Mouse (Mus musculus): ENCODE measurements around the gene Olfr481.

The Olfr481 gene

DNA sequence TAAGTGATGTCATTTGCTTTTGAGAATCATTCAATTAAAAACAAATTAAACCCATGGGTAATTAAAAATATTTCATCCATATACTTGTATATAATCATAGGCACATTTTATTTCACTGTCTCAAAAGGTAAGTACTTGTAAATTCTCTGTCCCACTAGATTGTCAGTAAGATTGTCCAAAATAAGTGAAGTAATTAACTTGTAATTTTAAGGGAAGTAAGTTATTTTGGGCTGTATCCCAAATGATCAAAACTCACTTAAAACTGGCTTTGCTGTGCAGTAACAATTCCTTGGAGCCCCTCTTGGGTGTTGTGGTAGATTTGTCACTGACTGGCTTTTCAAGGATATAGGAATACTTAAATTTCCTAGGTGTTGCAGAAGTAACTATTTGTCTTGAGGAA lies at the start of gene Olfr481:
Gene Olfr481 (plus strand): TSS at position 301 of the 400 bp plus-strand sequence.
- no peak for DNase-seq (ENCODE audit: low spot score in 2 of 2)

DNA sequence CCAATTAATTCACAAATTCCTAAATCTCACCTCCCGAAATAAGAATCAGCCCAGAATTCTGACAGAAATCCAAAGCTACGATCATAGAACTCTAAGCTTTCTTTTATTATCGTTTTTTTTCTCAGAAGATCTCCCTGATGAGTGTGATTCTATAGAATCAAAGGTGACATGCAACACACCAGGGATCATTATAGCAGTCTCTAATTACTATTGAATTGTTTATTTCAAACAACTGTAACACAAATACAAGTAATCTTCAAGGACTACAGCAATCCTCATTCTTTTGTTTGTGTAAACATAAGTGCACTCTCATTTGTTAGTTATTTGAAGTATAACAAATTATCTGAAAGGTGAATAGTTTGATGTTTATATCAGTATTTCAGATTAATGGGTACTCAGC lies 45.8 kb upstream of the Olfr481 start, which contains the start of gene Olfr478:
Gene Olfr478 (minus strand): TSS at position 101 of the 400 bp plus-strand sequence.
- no peak for DNase-seq (ENCODE audit: low spot score in 2 of 2)

DNA sequence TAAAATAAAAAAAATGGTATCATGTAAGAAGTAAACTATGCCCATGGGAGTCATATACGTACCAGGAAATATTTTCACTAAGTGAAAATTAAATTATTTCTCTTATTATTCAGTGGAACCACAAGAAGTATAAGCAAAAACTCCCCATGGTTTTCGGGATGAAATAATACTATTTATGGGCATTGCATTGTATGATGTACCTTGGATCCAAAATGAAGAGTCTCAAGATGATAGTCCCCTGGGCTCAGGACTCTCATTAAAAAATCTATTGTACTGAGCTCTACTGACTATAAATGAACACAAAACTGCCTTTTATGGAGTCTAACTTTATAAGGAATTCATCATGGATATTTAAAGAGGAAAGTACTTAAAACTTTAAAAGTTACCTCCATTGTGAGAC lies 29.3 kb upstream of the Olfr481 start, which contains the start of gene Olfr479:
Gene Olfr479 (plus strand): TSS at position 301 of the 400 bp plus-strand sequence.
- no peak for DNase-seq (ENCODE audit: low spot score in 2 of 2)

DNA sequence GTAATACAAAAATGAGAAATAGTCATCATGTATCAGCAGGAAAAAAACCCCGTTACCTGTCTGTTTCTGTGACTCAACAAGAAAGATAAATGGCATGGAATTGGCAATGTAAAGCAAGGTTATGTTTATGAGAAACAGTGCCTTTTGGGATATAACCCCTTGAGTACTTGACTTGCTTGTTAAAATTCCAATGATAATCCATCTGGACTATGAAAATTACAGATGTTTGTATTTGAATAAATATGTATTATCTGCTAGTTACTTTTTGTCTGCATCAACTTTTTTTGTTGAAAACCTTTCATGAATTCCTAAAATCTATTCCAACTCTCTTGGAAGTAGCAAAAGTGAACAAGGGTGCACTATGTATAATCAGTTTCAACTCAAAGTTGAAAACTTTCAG lies 12.4 kb upstream of the Olfr481 start, which contains the start of gene Olfr480:
Gene Olfr480 (minus strand): TSS at position 101 of the 400 bp plus-strand sequence.
- DNase-seq (ENCODE audit: low spot score in 2 of 2): no peak

DNA sequence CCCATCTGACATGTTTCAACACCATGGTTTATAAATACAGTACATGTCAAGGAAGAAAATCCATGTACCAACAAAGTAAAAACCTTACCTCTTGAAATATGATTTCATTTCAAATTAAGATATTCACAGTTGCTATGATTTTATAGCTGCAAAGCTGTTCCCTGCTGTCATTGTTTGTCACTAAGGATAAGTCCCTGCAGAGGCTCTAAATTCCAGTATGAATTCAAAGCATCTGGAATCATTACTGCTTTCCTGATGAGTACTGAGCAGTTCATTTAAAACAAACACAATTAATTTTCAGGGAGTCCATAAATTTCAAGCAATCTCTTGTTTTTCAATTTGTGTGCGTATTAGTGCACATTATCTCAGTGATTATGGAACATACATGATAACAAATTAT lies 17.8 kb downstream of the Olfr481 start, which contains the start of gene Olfr482:
Gene Olfr482 (minus strand): TSS at position 101 of the 400 bp plus-strand sequence.
- DNase-seq (ENCODE audit: low spot score in 2 of 2): no peak

DNA sequence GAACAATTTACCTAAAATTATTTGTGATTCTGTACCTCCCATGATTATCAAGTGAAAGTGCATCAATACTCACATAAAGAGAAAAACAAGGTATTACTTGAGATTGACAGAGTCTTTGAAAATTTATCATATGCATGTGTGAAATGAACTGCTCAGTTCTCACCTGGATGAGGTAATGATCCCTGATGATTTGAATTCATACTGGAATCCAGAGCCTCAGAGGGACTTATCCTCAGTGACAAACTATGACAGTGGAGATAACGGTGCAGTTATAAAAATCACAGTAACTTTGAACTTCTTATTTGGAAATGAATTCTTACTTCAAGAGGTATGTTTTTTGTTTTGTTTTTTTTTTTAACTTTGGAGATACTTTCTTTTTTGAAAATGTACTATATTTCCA lies 20.9 kb downstream of the Olfr481 start, which contains the start of gene Olfr483:
Gene Olfr483 (plus strand): TSS at position 301 of the 400 bp plus-strand sequence.
- DNase-seq (ENCODE audit: low spot score in 2 of 2): no peak

DNA sequence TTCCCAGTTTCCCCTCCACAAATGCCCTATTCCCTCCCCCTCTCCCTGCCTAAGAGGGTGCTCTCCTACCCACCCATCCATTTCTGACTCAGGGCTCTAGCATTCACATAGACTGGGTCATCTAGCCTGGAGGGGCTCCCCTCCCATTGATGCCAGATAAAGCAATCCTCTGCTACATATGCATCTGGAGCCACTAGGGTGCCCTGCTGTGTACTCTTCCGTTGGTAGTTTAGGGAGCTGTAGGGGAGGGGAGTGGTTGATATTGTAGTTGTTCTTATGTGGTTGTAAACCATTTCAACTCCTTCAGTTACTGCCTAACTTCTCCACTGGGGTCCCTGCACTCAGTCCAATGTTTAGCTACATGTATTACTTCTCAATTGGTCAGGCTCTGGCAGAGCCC lies 41.0 kb downstream of the Olfr481 start:
- no peak for DNase-seq (ENCODE audit: low spot score in 2 of 2)

DNA sequence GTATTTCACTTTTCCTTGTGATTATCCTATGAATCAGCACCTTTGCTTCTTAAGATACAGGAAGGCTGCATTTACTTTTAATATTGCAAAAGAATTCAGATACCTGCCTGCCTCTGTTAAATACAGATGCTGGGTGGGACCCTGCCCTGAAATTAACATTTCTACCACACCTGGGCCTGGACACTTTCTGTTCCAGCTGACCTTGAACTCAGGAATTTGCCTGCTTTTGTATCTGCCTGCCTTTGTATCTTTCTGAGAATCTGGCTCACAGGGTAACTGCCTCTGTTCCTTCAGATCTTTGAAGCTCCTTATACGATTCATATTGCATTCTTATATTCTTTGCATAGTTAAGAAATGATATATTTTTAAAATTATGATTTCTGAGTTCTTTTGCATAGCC lies 41.8 kb downstream of the Olfr481 start:
- DNase-seq (ENCODE audit: low spot score in 2 of 2): no peak

DNA sequence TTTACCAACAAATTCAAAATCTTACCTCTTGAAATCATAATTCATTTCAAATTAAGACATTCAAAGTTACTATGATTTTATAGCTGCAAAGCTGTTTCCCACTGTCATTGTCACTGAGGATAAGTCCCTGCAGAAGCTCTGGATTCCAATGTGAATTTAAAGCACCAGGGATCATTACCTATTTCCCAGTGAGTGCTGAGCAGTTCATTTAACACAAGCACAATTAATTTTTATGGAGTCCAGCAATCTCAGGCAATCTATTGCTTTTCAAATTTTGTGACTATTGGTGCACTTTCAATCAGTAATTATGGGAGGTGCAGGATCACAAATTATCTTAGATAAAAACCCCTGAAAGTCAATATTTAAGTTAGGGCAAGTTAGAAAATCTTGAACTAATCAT lies 47.7 kb downstream of the Olfr481 start, which contains the start of gene Olfr484:
Gene Olfr484 (minus strand): TSS at position 101 of the 400 bp plus-strand sequence.
- no peak for DNase-seq (ENCODE audit: low spot score in 2 of 2)
